Mouse (Mus musculus) megakaryocyte, embryonic 14.5 days (primary cell): ENCODE data around the gene Plagl1.

ENCODE experiments used
- FLI1 ChIP-seq: IDR thresholded peaks from 2 replicates; pipeline ENCODE4 v1.6.1; 2012; ENCODE audit warnings: low read length, inconsistent platforms, mixed read lengths
- GATA1 ChIP-seq: IDR thresholded peaks from 3 replicates; pipeline ENCODE4 v1.6.1; 2012; ENCODE audit warnings: mixed read lengths, low read length, inconsistent platforms, borderline replicate concordance

GRCm38 (mm10) chr10:13125811-13126210, 65.5 kb downstream of the Plagl1 start:
- TF ChIP-seq GATA1 = no peak
- no peak for TF ChIP-seq FLI1
